Mouse (Mus musculus) ovary, adult 2 months (tissue): ENCODE results near the gene Tfpt. TPM values are rescaled to one million over a fixed set of nuclear protein-coding genes. Genes with fewer than 3 reads are reported as not detected.

Experiments used
- polyA plus RNA-seq: library from polyadenylated mRNA; depleted of rRNA; stranded (reverse); fragments of >200 nt; gene quantifications from 2 replicates; pipeline ENCODE4 v1.2.3, GENCODE M21; 2012; rRNA removed

Gene Tfpt
- polyA plus RNA-seq = 7.0 and 8.9 TPM in 2 replicates

DNA sequence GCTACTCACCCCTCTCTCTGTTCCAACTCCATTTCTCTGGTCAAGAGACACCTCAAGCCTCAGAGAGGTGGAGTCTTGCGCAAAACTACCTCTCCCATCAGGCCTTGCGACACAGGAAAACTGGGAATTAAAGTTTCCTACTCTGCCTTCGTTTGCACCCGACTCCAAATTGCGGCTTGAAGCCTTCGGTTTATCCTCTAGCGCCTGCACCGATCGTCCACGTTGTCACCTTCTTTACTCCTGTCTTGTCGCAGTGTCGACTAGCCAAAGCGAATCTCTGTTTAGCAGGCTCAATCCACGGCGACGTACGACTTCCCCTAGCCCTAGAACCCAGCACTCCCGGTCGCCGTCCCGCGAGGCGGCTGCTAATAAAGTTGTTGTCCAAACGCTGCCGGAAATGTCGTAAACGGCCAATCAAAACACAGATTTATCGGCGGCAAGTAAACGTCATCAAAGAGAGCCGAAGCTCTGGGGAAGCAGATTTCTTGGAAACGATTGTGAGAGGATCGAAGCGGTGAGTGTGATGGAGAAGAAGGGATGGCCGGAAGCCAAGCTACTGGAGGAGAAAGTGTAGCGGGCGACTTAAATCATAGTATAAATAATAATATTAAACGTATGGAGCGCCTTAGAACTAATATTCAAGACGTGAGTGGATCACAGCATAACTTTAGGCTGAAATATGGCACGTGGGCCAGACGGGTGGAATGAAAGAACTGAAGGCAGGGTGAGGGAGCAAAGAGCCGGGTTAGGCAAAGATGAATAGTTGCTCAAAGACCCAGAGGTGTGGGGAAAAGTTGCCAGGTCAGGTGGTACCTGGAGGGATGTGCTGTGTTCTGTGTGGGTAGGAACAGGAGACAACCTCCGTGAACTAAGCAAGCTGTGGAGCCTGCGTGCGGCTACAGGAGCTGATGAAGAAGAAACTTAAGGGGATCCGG, at the start of gene Tfpt, which contains the start of gene Prpf31:
Gene Tfpt (minus strand): TSS at position 387 of the 935 bp plus-strand sequence.
Gene Prpf31 (plus strand): TSS at position 443 of the 935 bp plus-strand sequence.

DNA sequence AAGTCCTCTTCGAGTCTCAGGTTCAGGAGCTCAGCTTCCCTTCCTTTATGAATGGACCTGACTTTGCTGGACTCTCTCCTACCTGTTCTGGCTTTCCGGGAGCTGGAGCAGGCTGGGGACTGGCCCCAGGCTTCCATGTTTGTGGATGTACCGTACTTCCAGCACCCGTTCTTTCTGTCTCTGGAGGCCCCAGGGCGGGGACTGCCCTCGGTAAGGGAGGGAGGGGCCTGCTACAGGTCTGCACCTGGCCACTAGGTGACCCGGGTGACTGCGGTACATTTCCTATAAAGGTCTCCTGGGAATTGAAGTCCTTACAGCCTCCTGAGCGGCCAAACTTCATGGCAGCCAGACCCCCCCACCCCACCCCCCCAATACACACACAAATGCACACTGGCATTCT, 47.6 kb upstream of the Tfpt start, which contains the start of gene Tmc4:
Gene Tmc4 (minus strand): TSS at position 212 of the 400 bp plus-strand sequence.

DNA sequence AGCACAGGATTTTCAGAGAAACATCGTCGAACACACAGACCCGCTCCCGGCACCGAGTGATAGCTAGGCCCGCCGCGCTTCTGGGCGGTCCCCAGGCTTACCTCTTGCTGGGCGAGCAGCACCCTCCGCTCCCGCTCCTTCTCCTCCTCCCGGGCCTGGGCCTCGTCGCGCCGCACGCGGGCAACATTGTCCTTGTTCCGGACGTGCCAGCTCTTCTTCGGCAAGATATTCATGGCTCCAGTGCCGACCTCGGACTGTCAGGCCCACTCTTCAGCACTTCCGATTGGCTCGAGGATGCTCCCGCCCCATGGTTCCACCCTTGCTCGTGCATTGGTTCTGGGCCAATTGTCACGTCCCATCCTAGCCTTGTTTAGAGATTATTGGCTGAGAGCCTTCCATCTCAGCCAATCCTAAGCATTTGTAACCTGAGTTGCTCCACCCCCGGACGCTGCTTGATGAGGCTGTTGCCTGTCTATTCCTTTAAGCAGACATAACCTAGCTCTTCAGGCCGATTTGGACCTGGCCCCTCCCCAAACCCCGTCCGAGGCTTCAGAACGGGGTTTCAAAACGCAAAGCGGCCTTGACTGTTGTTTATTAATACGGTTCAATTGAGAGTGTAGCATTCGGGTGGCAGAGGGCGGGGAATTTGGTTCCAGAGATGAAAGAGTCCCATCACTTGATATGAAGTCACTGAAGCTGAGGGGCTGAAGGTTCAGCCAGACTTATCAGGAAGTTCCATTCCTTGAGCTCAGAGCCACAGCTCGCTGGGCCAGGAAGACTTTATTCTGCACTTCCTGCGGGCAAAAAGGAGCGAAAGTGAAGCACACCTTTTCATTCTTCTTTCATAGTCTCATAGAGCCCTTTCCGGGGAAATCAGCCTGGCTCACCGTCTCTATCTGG, 35.7 kb upstream of the Tfpt start, which contains the start of gene Leng1:
Gene Leng1 (minus strand): TSS at position 626 of the 900 bp plus-strand sequence.

DNA sequence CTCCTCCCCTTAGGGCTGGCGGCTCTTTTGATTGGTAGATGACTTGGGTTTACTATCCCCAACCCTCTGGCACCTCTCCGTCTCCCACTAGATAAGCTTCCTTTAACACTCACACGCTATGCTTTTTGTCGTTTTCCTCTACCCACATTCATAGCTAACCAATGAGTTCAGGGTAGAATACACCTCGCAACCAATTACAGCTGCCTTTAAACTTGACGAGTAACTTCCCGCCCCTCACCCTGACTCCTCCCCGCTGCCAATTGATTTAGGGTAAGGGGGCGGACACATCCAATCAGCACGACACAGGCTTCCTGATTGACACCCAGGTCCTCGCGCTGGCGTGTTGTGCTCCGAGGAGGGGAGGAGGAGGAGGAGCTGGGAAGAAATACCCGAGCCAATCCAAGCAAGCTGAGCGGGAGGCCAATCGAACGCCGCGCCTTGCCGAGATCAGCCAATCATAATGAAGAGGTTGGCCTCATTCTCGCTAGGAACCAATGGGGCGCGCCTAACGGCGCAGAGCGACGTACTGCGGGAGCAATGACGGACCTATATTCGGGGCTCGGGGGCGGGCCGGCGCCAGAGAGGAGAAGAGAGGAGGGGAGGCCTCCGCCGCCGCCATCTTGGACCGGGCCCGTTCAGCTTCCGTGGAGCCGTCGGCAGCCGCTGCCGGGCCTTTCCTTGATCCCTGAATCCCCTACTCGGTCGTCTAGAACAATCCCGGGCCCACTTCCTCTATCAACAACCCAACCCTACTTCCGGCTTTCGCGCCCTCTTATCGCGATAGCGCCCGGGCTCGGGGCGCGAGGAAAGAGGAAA, 15.2 kb upstream of the Tfpt start, which contains the start of gene Cnot3:
Gene Cnot3 (plus strand): TSS at position 597 of the 816 bp plus-strand sequence.

DNA sequence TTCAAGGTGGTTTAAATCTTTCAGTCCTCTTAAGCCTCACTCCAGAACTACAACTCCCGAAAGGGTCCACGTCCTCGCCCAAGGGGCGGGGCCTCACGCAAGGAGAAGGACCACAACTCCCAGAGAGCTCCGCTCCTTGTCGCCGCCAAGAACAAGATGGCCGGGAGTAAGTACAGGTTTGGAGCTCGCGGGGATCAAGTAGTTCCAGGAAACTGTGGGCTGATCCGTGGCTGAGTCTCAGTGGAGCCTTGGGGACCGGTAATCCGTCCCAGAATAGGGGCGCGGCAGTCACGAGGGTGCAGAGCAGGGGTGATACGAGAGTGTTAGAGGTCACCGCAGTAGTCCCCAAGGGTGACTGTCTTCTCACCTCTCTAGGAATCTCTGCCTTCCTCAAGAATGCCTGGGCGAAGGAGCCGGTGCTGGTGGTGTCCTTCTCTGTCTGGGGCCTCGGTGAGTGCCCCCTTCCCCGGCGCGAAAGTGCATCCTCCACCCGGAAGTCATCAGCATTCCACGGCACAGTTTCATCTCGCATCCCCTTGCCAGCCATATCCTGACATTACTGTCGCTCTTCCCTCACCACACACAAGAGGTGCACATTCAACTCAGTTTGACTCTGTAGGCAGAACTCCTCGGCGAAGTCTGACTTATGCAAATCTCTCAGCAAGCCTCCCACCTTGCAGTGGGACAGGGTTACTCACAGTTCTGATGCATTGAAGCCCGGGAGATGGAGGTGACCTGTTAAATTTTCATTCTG, 12.3 kb downstream of the Tfpt start, which contains the start of gene Ndufa3:
Gene Ndufa3 (plus strand): TSS at position 132 of the 754 bp plus-strand sequence.

DNA sequence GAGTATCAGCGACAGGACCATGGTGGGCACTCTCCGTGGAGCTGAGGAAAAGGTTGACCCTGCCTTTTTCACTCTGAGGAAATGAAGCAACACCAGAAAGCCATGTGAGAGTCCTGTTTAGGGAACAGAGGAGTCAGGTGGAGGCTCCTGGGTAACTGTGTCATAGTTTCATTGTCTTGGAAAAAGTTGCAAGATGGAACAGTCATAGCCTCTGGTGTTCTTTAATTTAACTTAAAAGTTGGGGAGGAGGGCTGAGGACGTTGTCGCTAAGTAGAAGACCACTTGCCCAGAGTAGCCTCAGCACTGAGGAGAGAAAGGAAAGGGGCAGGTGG, 13.7 kb downstream of the Tfpt start, which contains the start of gene Oscar:
Gene Oscar (minus strand): TSS at position 101 of the 332 bp plus-strand sequence.

Other genes starting within 250 kb of the Tfpt start
- 1.5 and 1.9 TPM in 2 replicates for gene Cacng8, start 239.2 kb downstream of the Tfpt start, polyA plus RNA-seq
- gene Cacng6, start 205.7 kb downstream of the Tfpt start, polyA plus RNA-seq = 0.32 and 0.77 TPM in 2 replicates
- not detected in 2 replicates for gene Tarm1, start 127.3 kb downstream of the Tfpt start, polyA plus RNA-seq
- 0.66 and 1.5 TPM in 2 replicates for gene Oscar, start 13.8 kb downstream of the Tfpt start, polyA plus RNA-seq
- 174 and 275 TPM in 2 replicates for gene Ndufa3, start 12.6 kb downstream of the Tfpt start, polyA plus RNA-seq
- 48.3 and 48.8 TPM in 2 replicates for gene Prpf31, start 56 bp upstream of the Tfpt start, polyA plus RNA-seq
- gene Cnot3, start 15.3 kb upstream of the Tfpt start, polyA plus RNA-seq = 70.9 and 95.3 TPM in 2 replicates
- gene Leng1, start 35.9 kb upstream of the Tfpt start, polyA plus RNA-seq = 4.2 and 4.5 TPM in 2 replicates
- 50.6 and 58.5 TPM in 2 replicates for gene Tmc4, start 47.6 kb upstream of the Tfpt start, polyA plus RNA-seq
- 210 and 216 TPM in 2 replicates for gene Tsen34, start 62.9 kb upstream of the Tfpt start, polyA plus RNA-seq
- 95.4 and 98.2 TPM in 2 replicates for gene Mboat7, start 63.6 kb upstream of the Tfpt start, polyA plus RNA-seq
- 2,155 and 3,536 TPM in 2 replicates for gene Rps9, start 74.1 kb upstream of the Tfpt start, polyA plus RNA-seq
- gene Pirb, start 90.5 kb upstream of the Tfpt start, polyA plus RNA-seq = 10.0 and 10.1 TPM in 2 replicates
- 0.15 and 0.29 TPM in 2 replicates for gene Gm15448, start 195.8 kb upstream of the Tfpt start, polyA plus RNA-seq
- gene Pira2, start 215.1 kb upstream of the Tfpt start, polyA plus RNA-seq = 0.48 and 0.53 TPM in 2 replicates